Mouse (Mus musculus): ENCODE results near the gene Hikeshi. TPM values are rescaled to one million over a fixed set of nuclear protein-coding genes. Genes with fewer than 3 reads are reported as not detected.

Hikeshi gene
- polyA plus RNA-seq, 1 experiment from 2014 or later, result 124 TPM

DNA sequence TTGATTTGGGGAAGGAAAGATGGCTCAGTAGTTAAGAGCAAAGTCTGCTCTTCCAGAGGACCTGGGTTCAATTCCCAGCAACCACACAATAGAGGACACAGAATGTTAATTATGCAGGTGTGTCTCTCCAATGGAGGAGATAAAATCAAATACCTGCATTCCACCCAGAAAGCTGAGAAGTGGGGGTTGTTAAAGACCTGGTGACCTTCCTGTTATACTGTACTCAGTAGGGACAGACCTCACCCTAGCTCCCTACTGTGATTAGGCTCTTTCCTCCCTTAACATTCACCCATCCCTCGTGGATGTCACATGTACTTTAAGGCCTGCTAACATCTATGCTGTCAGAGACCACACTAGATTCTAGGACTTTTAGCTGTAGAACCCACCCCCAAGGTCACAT is 34.6 kb upstream of the Hikeshi start:
- Histone ChIP-seq H3K9ac (ENCODE audit: low read depth, low read length) (no peak overlapping the region), H3K4me2 (ENCODE audit: low read length) (no peak overlapping the region), H3K4me1 (ENCODE audit: control insufficient read depth, insufficient read depth, low read depth, low read length) (peaks cover 9% of the 10 kb centered on the region), H3K36me3 (ENCODE audit: control insufficient read depth, insufficient read depth, low read length) (peaks cover 16% of the 10 kb centered on the region), H3K27me3 (replicated peaks; ENCODE audit: control insufficient read depth, insufficient read depth, low read length) (no peaks in the 10 kb centered on the region), H3K4me3 (ENCODE audit: low read length) (no peak overlapping the region), H3K9me3 (ENCODE audit: control insufficient read depth, low read length) (no peaks in the 10 kb centered on the region), H3K27ac (ENCODE audit: low read depth, low read length) (no peak overlapping the region)
- ATAC-seq, result no peak
- WGBS, result 83% methylated on average over 1 of the region's 1 CpGs

DNA sequence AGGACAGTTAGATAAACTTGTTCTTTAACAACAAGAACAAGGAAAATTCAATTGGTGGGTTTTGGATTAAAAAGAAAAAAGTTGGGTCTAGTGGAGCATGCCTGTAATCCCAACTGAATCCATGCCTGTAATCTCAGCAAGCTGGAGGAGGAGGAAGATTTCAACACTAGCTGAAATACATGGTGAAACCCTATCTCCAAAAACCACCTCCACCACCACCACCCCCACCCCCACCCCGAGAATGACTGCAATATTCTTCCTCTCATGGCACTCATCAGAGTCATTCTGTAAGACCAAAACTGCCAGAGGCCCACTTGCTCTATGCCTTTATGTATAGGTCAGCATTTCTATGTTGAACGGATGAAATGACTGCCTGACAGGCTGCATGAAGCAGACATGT is 26.2 kb upstream of the Hikeshi start:
- H3K9ac ChIP-seq (ENCODE audit: low read depth, low read length), result no peak overlapping the region
- H3K4me1 ChIP-seq (ENCODE audit: control insufficient read depth, insufficient read depth, low read depth, low read length), result no peaks in the 10 kb centered on the region
- H3K27ac ChIP-seq (ENCODE audit: low read depth, low read length), result no peak overlapping the region
- H3K4me3 ChIP-seq (ENCODE audit: low read length), result no peak overlapping the region
- H3K27me3 ChIP-seq (replicated peaks; ENCODE audit: control insufficient read depth, insufficient read depth, low read length), result no peaks in the 10 kb centered on the region
- ATAC-seq, result no peak
- H3K9me3 ChIP-seq (ENCODE audit: control insufficient read depth, low read length), result no peaks in the 10 kb centered on the region
- no peak overlapping the region for H3K4me2 ChIP-seq (ENCODE audit: low read length)
- H3K36me3 ChIP-seq (ENCODE audit: control insufficient read depth, insufficient read depth, low read length), result peaks cover 13% of the 10 kb centered on the region; the same call in 1 of the 2 replicates
- WGBS, result 84% methylated on average over 2 of the region's 2 CpGs

DNA sequence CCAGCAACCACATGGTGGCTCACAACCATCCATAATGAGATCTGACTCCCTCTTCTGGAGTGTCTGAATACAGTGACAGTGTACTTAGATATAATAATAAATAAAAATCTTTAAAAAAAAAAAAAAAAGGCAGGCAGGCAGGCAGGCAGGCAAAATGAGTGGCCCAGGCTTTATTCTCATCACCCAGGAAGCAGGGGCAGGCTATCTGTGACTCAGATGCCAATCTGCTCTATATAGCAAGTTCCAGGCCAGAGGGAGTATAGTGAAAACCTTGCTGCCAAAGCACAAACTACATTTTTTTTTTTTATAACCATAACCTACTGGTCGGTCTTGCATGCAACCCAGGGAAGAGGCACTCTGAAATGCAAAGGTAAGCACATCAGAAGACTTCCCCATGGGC is 25.8 kb upstream of the Hikeshi start:
- Histone ChIP-seq H3K4me2 (ENCODE audit: low read length) (no peak overlapping the region), H3K9me3 (ENCODE audit: control insufficient read depth, low read length) (no peaks in the 10 kb centered on the region), H3K4me3 (ENCODE audit: low read length) (no peak overlapping the region), H3K27ac (ENCODE audit: low read depth, low read length) (no peak overlapping the region), H3K4me1 (ENCODE audit: control insufficient read depth, insufficient read depth, low read depth, low read length) (no peaks in the 10 kb centered on the region), H3K27me3 (replicated peaks; ENCODE audit: control insufficient read depth, insufficient read depth, low read length) (no peaks in the 10 kb centered on the region), H3K36me3 (ENCODE audit: control insufficient read depth, insufficient read depth, low read length) (peaks cover 13% of the 10 kb centered on the region; the same call in 1 of the 2 replicates), H3K9ac (ENCODE audit: low read depth, low read length) (no peak overlapping the region)
- 96% methylated on average over 1 of the region's 1 CpGs for WGBS
- no peak for ATAC-seq

DNA sequence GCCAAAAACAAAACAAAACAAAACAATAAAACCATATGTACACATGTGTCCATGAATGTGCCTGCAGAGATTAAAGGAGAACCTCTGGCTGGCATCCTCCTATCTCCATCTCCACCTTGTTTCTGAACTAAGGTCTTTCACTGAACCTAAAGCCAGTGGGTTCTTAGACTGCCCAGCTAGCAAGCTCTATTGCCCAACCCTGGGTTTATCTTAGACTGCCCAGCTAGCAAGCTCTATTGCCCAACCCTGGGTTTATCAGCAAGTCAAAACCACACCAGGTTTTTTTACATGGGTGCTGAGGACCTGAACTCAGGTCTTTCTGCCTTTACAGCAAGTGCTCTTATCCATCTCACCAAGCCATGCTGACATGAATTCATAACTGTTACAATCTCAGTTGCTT is 22.1 kb upstream of the Hikeshi start:
- no peak overlapping the region for H3K9ac ChIP-seq (ENCODE audit: low read depth, low read length)
- ATAC-seq, result no peak
- H3K27ac ChIP-seq (ENCODE audit: low read depth, low read length), result no peak overlapping the region
- H3K4me1 ChIP-seq (ENCODE audit: control insufficient read depth, insufficient read depth, low read depth, low read length), result no peaks in the 10 kb centered on the region
- no peak overlapping the region for H3K4me2 ChIP-seq (ENCODE audit: low read length)
- no peaks in the 10 kb centered on the region for H3K27me3 ChIP-seq (replicated peaks; ENCODE audit: control insufficient read depth, insufficient read depth, low read length)
- no peaks in the 10 kb centered on the region for H3K9me3 ChIP-seq (ENCODE audit: control insufficient read depth, low read length)
- no peak overlapping the region for H3K4me3 ChIP-seq (ENCODE audit: low read length)
- H3K36me3 ChIP-seq (ENCODE audit: control insufficient read depth, insufficient read depth, low read length), result peaks cover 8% of the 10 kb centered on the region

DNA sequence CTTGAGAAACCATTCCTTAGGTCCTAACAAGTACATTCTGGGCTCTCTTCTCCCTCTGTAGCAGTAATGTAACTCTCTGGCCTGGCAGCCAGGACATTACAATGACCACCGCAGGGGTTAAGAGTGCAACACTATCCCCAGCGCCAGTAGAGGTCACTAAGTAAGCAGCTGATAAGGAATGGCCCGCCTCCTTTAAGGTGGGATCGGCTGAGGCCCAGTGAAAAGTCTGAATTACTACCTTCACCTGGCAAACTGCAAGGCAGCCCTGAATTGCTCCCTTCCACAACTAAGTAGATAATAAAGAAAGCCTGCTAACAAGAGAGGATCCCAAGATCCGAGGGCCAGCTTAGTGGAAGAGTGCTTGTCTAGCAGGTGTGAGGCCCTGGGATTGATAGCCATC is 16.3 kb upstream of the Hikeshi start:
- no peak overlapping the region for H3K27ac ChIP-seq (ENCODE audit: low read depth, low read length)
- ATAC-seq, result no peak
- no peaks in the 10 kb centered on the region for H3K27me3 ChIP-seq (replicated peaks; ENCODE audit: control insufficient read depth, insufficient read depth, low read length)
- H3K4me2 ChIP-seq (ENCODE audit: low read length), result no peak overlapping the region
- no peaks in the 10 kb centered on the region for H3K9me3 ChIP-seq (ENCODE audit: control insufficient read depth, low read length)
- H3K4me3 ChIP-seq (ENCODE audit: low read length), result no peak overlapping the region
- WGBS, result 51% methylated on average over 5 of the region's 5 CpGs
- no peak overlapping the region for H3K9ac ChIP-seq (ENCODE audit: low read depth, low read length)
- H3K4me1 ChIP-seq (ENCODE audit: control insufficient read depth, insufficient read depth, low read depth, low read length), result no peaks in the 10 kb centered on the region
- H3K36me3 ChIP-seq (ENCODE audit: control insufficient read depth, insufficient read depth, low read length), result peaks cover 2% of the 10 kb centered on the region

DNA sequence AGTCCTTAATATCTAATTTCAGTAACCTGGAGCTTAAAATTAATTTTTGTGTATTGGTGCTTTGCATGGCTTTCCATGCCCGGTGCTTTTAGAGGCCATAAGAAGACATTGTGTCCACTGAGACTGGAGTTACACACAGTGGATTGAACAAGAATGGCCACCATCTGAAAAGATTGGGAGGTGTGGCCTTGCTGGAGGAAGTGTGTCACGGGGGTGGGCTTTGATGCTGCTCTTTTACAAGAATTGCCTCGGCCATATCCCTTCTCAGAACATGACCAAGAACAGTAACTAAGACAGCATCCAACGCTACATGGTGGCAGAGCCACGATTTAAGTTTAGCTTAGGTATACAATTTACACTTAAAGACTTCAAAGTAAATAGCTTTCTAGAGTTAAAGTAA is 13.3 kb upstream of the Hikeshi start:
- Histone ChIP-seq H3K9me3 (ENCODE audit: control insufficient read depth, low read length) (no peaks in the 10 kb centered on the region), H3K4me1 (ENCODE audit: control insufficient read depth, insufficient read depth, low read depth, low read length) (no peaks in the 10 kb centered on the region), H3K4me3 (ENCODE audit: low read length) (no peak overlapping the region), H3K27ac (ENCODE audit: low read depth, low read length) (no peak overlapping the region), H3K9ac (ENCODE audit: low read depth, low read length) (no peak overlapping the region), H3K27me3 (replicated peaks; ENCODE audit: control insufficient read depth, insufficient read depth, low read length) (no peaks in the 10 kb centered on the region), H3K36me3 (ENCODE audit: control insufficient read depth, insufficient read depth, low read length) (no peaks in the 10 kb centered on the region; the same call in 1 of the 2 replicates), H3K4me2 (ENCODE audit: low read length) (no peak overlapping the region)
- 91% methylated on average over 5 of the region's 5 CpGs for whole genome bisulfite sequencing
- ATAC-seq, result no peak

DNA sequence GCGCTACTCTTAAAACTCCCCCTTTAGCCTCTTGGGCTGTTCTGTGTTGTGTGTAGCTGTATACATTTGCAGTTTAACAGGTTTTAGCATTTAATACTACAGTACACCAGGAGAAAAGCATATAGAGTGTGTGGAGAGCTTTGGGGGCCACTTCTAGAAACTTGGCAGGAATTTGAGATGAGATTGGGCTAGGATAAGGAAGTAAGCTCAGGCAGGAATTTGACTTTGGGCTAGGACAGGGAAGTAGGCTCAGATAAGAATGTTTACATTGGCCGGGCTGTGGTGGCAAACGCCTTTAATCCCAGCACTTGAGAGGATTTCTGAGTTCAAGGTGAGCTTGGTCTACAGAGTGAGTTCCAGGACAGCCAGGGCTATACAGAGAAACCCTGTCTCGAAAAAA is 8.4 kb upstream of the Hikeshi start:
- no peaks in the 10 kb centered on the region for H3K36me3 ChIP-seq (ENCODE audit: control insufficient read depth, insufficient read depth, low read length)
- no peak overlapping the region for H3K9ac ChIP-seq (ENCODE audit: low read depth, low read length)
- no peaks in the 10 kb centered on the region for H3K27me3 ChIP-seq (replicated peaks; ENCODE audit: control insufficient read depth, insufficient read depth, low read length)
- H3K4me2 ChIP-seq (ENCODE audit: low read length), result no peak overlapping the region
- no peak overlapping the region for H3K27ac ChIP-seq (ENCODE audit: low read depth, low read length)
- 80% methylated on average over 4 of the region's 4 CpGs for WGBS
- H3K9me3 ChIP-seq (ENCODE audit: control insufficient read depth, low read length), result no peaks in the 10 kb centered on the region
- no peak for ATAC-seq
- no peaks in the 10 kb centered on the region for H3K4me1 ChIP-seq (ENCODE audit: control insufficient read depth, insufficient read depth, low read depth, low read length)
- H3K4me3 ChIP-seq (ENCODE audit: low read length), result no peak overlapping the region

DNA sequence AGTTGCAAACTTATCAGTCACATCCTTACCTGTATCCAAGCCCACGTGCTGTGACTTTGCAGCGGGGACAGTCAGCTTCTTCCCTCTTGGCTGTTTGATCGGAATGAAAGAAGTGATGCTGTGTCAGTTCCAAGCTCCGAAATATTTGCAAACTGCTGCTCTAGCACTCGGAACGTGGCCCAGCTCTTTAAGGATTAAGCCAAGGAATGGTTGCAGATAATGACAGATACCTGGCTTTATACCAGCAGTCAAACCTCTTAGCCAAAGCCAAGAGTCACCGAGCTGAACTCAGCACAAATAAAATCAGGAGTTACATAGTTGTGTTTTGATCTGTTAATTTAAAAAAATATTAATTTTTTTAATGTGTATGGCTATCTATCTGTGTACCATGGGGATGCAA is 7.0 kb upstream of the Hikeshi start:
- Histone ChIP-seq H3K27ac (ENCODE audit: low read depth, low read length) (no peak overlapping the region), H3K27me3 (replicated peaks; ENCODE audit: control insufficient read depth, insufficient read depth, low read length) (no peaks in the 10 kb centered on the region), H3K36me3 (ENCODE audit: control insufficient read depth, insufficient read depth, low read length) (no peaks in the 10 kb centered on the region), H3K9me3 (ENCODE audit: control insufficient read depth, low read length) (no peaks in the 10 kb centered on the region), H3K4me2 (ENCODE audit: low read length) (no peak overlapping the region), H3K9ac (ENCODE audit: low read depth, low read length) (no peak overlapping the region), H3K4me3 (ENCODE audit: low read length) (no peak overlapping the region), H3K4me1 (ENCODE audit: control insufficient read depth, insufficient read depth, low read depth, low read length) (no peaks in the 10 kb centered on the region)
- WGBS, result 85% methylated on average over 7 of the region's 7 CpGs
- ATAC-seq, result no peak

DNA sequence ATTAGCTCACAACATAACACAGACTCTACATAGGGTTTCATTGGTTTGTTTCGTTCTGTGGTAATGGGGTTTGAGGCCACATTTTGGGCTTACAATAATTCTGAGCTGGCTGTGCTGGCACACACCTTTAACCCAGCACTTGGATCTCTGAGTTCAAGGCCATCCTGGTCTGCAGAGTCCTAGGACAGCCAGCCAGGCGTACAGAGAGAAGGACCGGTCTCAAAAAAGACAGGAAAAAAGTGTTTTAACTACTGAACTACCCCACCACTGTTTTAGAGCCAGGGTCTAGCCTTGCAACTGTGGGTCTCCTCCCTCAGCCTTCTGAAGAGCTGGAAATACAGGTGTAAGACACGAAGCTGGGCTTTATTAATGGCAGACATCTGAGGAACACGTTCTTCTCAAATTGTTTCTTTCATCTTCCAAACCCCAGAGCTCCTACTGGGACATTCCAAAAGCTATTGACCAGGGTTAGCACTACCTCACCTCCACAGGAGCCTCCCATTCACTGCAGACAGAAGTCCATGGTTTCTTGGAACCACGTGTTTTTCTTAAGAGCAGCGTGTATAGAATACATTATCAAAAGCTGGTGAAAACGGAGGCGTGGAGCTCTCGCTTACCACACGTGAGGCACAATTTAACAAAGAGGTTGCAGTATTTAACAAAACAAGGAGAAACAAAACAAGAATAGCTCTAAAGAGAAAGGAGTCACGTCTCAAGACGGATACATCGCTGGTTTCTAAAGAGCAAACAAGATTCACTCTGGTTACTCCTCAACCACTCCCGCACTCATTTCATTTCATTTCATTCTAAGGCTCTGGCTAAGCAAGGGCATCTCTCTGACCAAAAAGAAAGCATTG is 1.3 kb downstream of the Hikeshi start:
- WGBS, result 36% methylated on average over 15 of the region's 15 CpGs
- peak overlapping the region; percentile 81 for H3K9ac ChIP-seq (ENCODE audit: low read depth, low read length)
- H3K27me3 ChIP-seq (replicated peaks; ENCODE audit: control insufficient read depth, insufficient read depth, low read length), result no peaks in the 10 kb centered on the region
- no peak for ATAC-seq
- no peak overlapping the region for H3K27ac ChIP-seq (ENCODE audit: low read depth, low read length)
- H3K4me1 ChIP-seq (ENCODE audit: control insufficient read depth, insufficient read depth, low read depth, low read length), result peaks cover 8% of the 10 kb centered on the region
- H3K36me3 ChIP-seq (ENCODE audit: control insufficient read depth, insufficient read depth, low read length), result no peaks in the 10 kb centered on the region
- H3K4me2 ChIP-seq (ENCODE audit: low read length), result peak overlapping the region; percentile 60
- H3K4me3 ChIP-seq (ENCODE audit: low read length), result peak overlapping the region; percentile 91
- no peaks in the 10 kb centered on the region for H3K9me3 ChIP-seq (ENCODE audit: control insufficient read depth, low read length)

Measured in hindbrain, embryonic 16.5 days (tissue).